In genomic region chr1:59480821-59481455, GRCm38 (mm10) we compare ENCODE assay signal across 8 mouse cellular contexts. TPM values are rescaled to one million over a fixed set of nuclear protein-coding genes. Genes with fewer than 3 reads are reported as not detected.
DNase-seq lines count a peak whose midpoint lies in the region; ATAC-seq and TF ChIP-seq lines count a peak whose summit lies in the region.

No protein-coding gene starts in this region.

- no peak for ATAC-seq in hindbrain, embryonic 12.5 days (ENCODE audit: low FRiP score)
- ATAC-seq in erythroid progenitor cell, adult 5-6 weeks (replicated peaks; ENCODE audit: low FRiP score, poor library complexity, severe bottlenecking) = no peak

- H3K4me1 ChIP-seq in brown adipose tissue, adult 24 weeks (ENCODE audit: control insufficient read depth, insufficient read depth, insufficient read length, low read length) = peaks cover 6% of the 10 kb centered on the region; the same call in 1 of the 2 replicates
- peaks cover 33% of the 10 kb centered on the region for H3K4me1 ChIP-seq in hindbrain, embryonic 12.5 days
- H3K4me1 ChIP-seq in liver, adult 2 months (ENCODE audit: control insufficient read depth, insufficient read depth, low read length) = 0 out of 2 replicates have a peak, but pooled peaks cover 2% of the 10 kb centered on the region
- peaks cover 25% of the 10 kb centered on the region for H3K4me1 ChIP-seq in small intestine, adult 2 months (ENCODE audit: control insufficient read depth, insufficient read depth, insufficient read length, low read length)

- no peak for TF ChIP-seq POLR2A in liver, adult 2 months (IDR thresholded peaks at IDR 0.05; ENCODE audit: extremely low read depth, insufficient read depth, low read length)
- no peak for TF ChIP-seq POLR2A in small intestine, adult 2 months (IDR thresholded peaks at IDR 0.05; ENCODE audit: low read depth, low read length)

- H3K9me3 ChIP-seq in hindbrain, embryonic 12.5 days (replicated peaks) = no peaks in the 10 kb centered on the region

- H3K4me2 ChIP-seq in hindbrain, embryonic 12.5 days (replicated peaks) = peak overlapping the region; percentile 98

- no peaks in the 10 kb centered on the region; the same call in none of the 2 replicates for H3K27me3 ChIP-seq in hindbrain, embryonic 12.5 days
- H3K27me3 ChIP-seq in liver, adult 2 months (ENCODE audit: control insufficient read depth, insufficient read depth, low read length) = no peaks in the 10 kb centered on the region
- H3K27me3 ChIP-seq in small intestine, adult 2 months (ENCODE audit: control insufficient read depth, insufficient read depth, low read length) = no peaks in the 10 kb centered on the region

- H3K9ac ChIP-seq in hindbrain, embryonic 12.5 days = peak overlapping the region; percentile 33
- peak overlapping the region; percentile 76 for H3K9ac ChIP-seq in liver, adult 2 months (ENCODE audit: low read depth, low read length)

- no peak for DNase-seq in layer of hippocampus, adult 2 months (ENCODE audit: low spot score in 2 of 2)
- no peak for DNase-seq in layer of hippocampus, adult 8-10 months (ENCODE audit: low spot score in 2 of 2)
- DNase-seq in liver, adult 2 months (ENCODE audit: extremely low read depth, low read depth, low spot score) = no peak
- no peak for DNase-seq in lung, adult 18-20 months

- no peaks in the 10 kb centered on the region for H3K36me3 ChIP-seq in hindbrain, embryonic 12.5 days
- H3K36me3 ChIP-seq in liver, adult 2 months (ENCODE audit: control insufficient read depth, insufficient read depth, low read length) = no peaks in the 10 kb centered on the region
- no peaks in the 10 kb centered on the region for H3K36me3 ChIP-seq in small intestine, adult 2 months (ENCODE audit: control insufficient read depth, insufficient read depth, low read length)

- TF ChIP-seq CTCF in layer of hippocampus, adult 2 months (conservative IDR thresholded peaks at IDR 0.05) = no peak
- TF ChIP-seq CTCF in liver, adult 2 months (IDR thresholded peaks at IDR 0.05; ENCODE audit: low read depth, low read length) = no peak
- TF ChIP-seq CTCF in small intestine, adult 2 months (IDR thresholded peaks at IDR 0.05; ENCODE audit: extremely low read depth, insufficient read length, insufficient replicate concordance, low read depth, low read length) = no peak

- peaks cover 26% of the 10 kb centered on the region for H3K79me2 ChIP-seq in liver, adult 2 months (ENCODE audit: control insufficient read depth, insufficient read depth, low read length)

- H3K27ac ChIP-seq in layer of hippocampus, adult 2 months = peak overlapping the region; percentile 66
- H3K27ac ChIP-seq in brown adipose tissue, adult 24 weeks (replicated peaks; ENCODE audit: low read depth, low read length) = peak overlapping the region; percentile 92
- peak overlapping the region; percentile 84 for H3K27ac ChIP-seq in hindbrain, embryonic 12.5 days
- peak overlapping the region; percentile 77 for H3K27ac ChIP-seq in liver, adult 2 months (replicated peaks; ENCODE audit: insufficient read depth, low read depth, low read length)
- peak overlapping the region; percentile 62 for H3K27ac ChIP-seq in small intestine, adult 2 months (ENCODE audit: insufficient read depth, low read depth, low read length)

- H3K4me3 ChIP-seq in layer of hippocampus, adult 2 months = peak overlapping the region; percentile 67
- peak overlapping the region; percentile 73 for H3K4me3 ChIP-seq in brown adipose tissue, adult 24 weeks (ENCODE audit: insufficient read depth, low read depth, low read length)
- H3K4me3 ChIP-seq in hindbrain, embryonic 12.5 days = peak overlapping the region; percentile 79
- peak overlapping the region; percentile 52 for H3K4me3 ChIP-seq in liver, adult 2 months (ENCODE audit: insufficient read depth, low read depth, low read length)
- peak overlapping the region; percentile 61 for H3K4me3 ChIP-seq in small intestine, adult 2 months (ENCODE audit: low read depth, low read length)

- 2% methylated on average over 23 of the region's 23 CpGs for WGBS in hindbrain, embryonic 12.5 days
- 44% methylated on average over 23 of the region's 23 CpGs for WGBS in liver, adult 2 months
- WGBS in small intestine, adult 2 months = 27% methylated on average over 23 of the region's 23 CpGs

RNA-seq across cellular contexts. Expression of gene Fzd7, which starts 1.3 kb away (rescaled TPM):
- total RNA-seq in layer of hippocampus, adult 2 months (2021) = 1 to 10 TPM; 5.4 to 6.7 TPM
- 10 to 100 TPM in 1 of 4 experiments, 1 to 10 TPM in 3; 7.8 to 11.3 (median 9.3) TPM for total RNA-seq in layer of hippocampus, adult 8-10 months (2022)
- polyA plus RNA-seq in brown adipose tissue, adult 24 weeks (2012; ENCODE audit: insufficient read depth, insufficient read length, missing spikeins) = 6.4 and 6.6 TPM in 2 replicates
- polyA plus RNA-seq in hindbrain, embryonic 12.5 days (2016; fragmentation: Nextera tagmentation; extraction: Ambion mirVana) = 19.0 and 19.4 TPM in 2 replicates
- 4.5 and 5.6 TPM in 2 replicates for total RNA-seq in liver, adult 2 months (2014; rRNA removed)
- 11.7 and 12.8 TPM in 2 replicates for polyA plus RNA-seq in liver, adult 2 months (2012; rRNA removed)
- polyA plus RNA-seq in small intestine, adult 2 months (2012; rRNA removed) = 10.5 and 15.1 TPM in 2 replicates
- 1.1 and 5.4 TPM in 2 replicates for total RNA-seq in erythroid progenitor cell, adult 5-6 weeks (2015; ENCODE audit: low replicate concordance)
- 0.45 and 0.77 TPM in 2 replicates for total RNA-seq in erythroid progenitor cell, adult 5-6 weeks (2017; ENCODE audit: low replicate concordance)

RNA-seq across cellular contexts. Expression of gene Gm973, which starts 35.1 kb away (rescaled TPM):
- total RNA-seq in layer of hippocampus, adult 2 months (2021) = 10 to 100 TPM; 14.5 to 16.1 TPM
- total RNA-seq in layer of hippocampus, adult 8-10 months (2022) = 10 to 100 TPM; 15.3 to 29.4 (median 21.6) TPM
- 1.3 and 1.9 TPM in 2 replicates for polyA plus RNA-seq in brown adipose tissue, adult 24 weeks (2012; ENCODE audit: insufficient read depth, insufficient read length, missing spikeins)
- 6.0 and 9.4 TPM in 2 replicates for polyA plus RNA-seq in hindbrain, embryonic 12.5 days (2016; fragmentation: Nextera tagmentation; extraction: Ambion mirVana)
- 0.27 TPM in 1 of 2 replicates, not detected in the other for total RNA-seq in liver, adult 2 months (2014; rRNA removed)
- polyA plus RNA-seq in liver, adult 2 months (2012; rRNA removed) = not detected in 2 replicates
- 0.10 and 0.13 TPM in 2 replicates for polyA plus RNA-seq in small intestine, adult 2 months (2012; rRNA removed)
- total RNA-seq in erythroid progenitor cell, adult 5-6 weeks (2015; ENCODE audit: low replicate concordance) = not detected in 2 replicates
- 1.9 TPM in 1 of 2 replicates, not detected in the other for total RNA-seq in erythroid progenitor cell, adult 5-6 weeks (2017; ENCODE audit: low replicate concordance)

Comparison
In these comparisons a context has a peak if more than half of its experiments do, and no peak if none do; other contexts are left out.
1. RNA of gene Gm973, which starts 35.1 kb away (total RNA-seq): 15.3 to 29.4 TPM in layer of hippocampus, adult 8-10 months and 14.5 to 16.1 TPM in layer of hippocampus, adult 2 months; 0.27 TPM in liver, adult 2 months and 1.9 TPM in erythroid progenitor cell, adult 5-6 weeks; every median in the first group is over 4 times any median in the second.
2. Peak in every context shown above with its lines, with median percentiles within 50 percentile points of each other: H3K27ac ChIP-seq and H3K4me3 ChIP-seq.